Mouse (Mus musculus) liver, embryonic 14.5 days (tissue): ENCODE measurements around the gene Aurka. TPM values are rescaled to one million over a fixed set of nuclear protein-coding genes. Genes with fewer than 3 reads are reported as not detected.

Experiments
- ATAC-seq: fragments of 200-750 bp; cut with Nextera tagmentation; 2 replicates; pipeline ENCODE4 v1.8.0; 2017; ENCODE audit warnings: moderate number of reproducible peaks, mild to moderate bottlenecking, moderate library complexity; ENCODE audit not compliant: insufficient read depth
- DNase-seq, 3 experiments: peaks; one replicate each; pipeline ENCODE4 v3.0.0-alpha.2; 2012 to 2013; ENCODE audit warnings: low read depth in 3 of 3, low spot score in 3 of 3
- H3K27ac ChIP-seq: fragments of 300-500 bp; sonication (generic); 2 replicates; pipeline ENCODE4 v1.5.1; 2014; ENCODE audit warnings: moderate library complexity, mild to moderate bottlenecking, control low read depth, inconsistent platforms
- H3K27me3 ChIP-seq: fragments of 300-500 bp; sonication (generic); 2 replicates; pipeline ENCODE4 v1.6.1; 2014; ENCODE audit warnings: mild to moderate bottlenecking, low read length, moderate library complexity; ENCODE audit not compliant: control insufficient read depth, insufficient read depth
- H3K36me3 ChIP-seq: fragments of 300-500 bp; sonication (generic); replicated peaks from 2 replicates; pipeline ENCODE4 v1.6.1; 2014; ENCODE audit warnings: low read depth; ENCODE audit not compliant: control insufficient read depth, insufficient read depth
- H3K4me1 ChIP-seq, 2 experiments: fragments of 200-500 bp in 1 of 2; fragments of 300-500 bp in 1 of 2; sonication (generic) in 1 of 2; replicated peaks; 2 replicates each; pipeline ENCODE4 v1.6.1; 2012 to 2014; ENCODE audit warnings: antibody characterized with exemption in 1 of 2, inconsistent platforms in 1 of 2, low read length in 1 of 2; ENCODE audit not compliant: control insufficient read depth in 2 of 2, insufficient read depth in 2 of 2
- H3K4me2 ChIP-seq: fragments of 300-500 bp; sonication (generic); 2 replicates; pipeline ENCODE4 v1.6.1; 2014; ENCODE audit warnings: low read depth, mild to moderate bottlenecking, control low read depth, moderate library complexity
- H3K4me3 ChIP-seq, 2 experiments: fragments of 200-500 bp in 1 of 2; fragments of 300-500 bp in 1 of 2; sonication (generic) in 1 of 2; 2 replicates each; pipeline ENCODE4 v1.5.1; 2012 to 2014; ENCODE audit warnings: low read depth in 2 of 2, low read length in 2 of 2, mild to moderate bottlenecking in 2 of 2, control low read depth in 1 of 2, inconsistent platforms in 1 of 2, moderate library complexity in 1 of 2; ENCODE audit not compliant: insufficient read depth in 1 of 2
- H3K9ac ChIP-seq: fragments of 300-500 bp; sonication (generic); replicated peaks from 2 replicates; pipeline ENCODE4 v1.6.1; 2014; ENCODE audit warnings: mild to moderate bottlenecking, control low read depth, moderate library complexity
- H3K9me3 ChIP-seq: fragments of 300-500 bp; sonication (generic); 2 replicates; pipeline ENCODE4 v1.6.1; 2016; ENCODE audit warnings: low read length, mixed read lengths; ENCODE audit not compliant: control insufficient read depth
- CTCF ChIP-seq: IDR thresholded peaks from 2 replicates; pipeline ENCODE4 v1.5.1; 2016; ENCODE audit warnings: antibody characterized with exemption, low read depth, control low read depth
- EP300 ChIP-seq: IDR thresholded peaks from 2 replicates; pipeline ENCODE4 v1.6.1; 2016; ENCODE audit warnings: antibody characterized with exemption, low read depth
- WGBS: fragments of 180-500 bp; shearing (Covaris S2); extraction: QIAGEN DNeasy Blood & Tissue Kit; methylation state at CpG from one replicate; pipeline ENCODE4 v1.1.7; 2014; ENCODE audit not compliant: insufficient replicate concordance; 5-methylcytosine and 5-hydroxymethylcytosine counted together
- polyA plus RNA-seq, 2 experiments: library from polyadenylated mRNA; depleted of rRNA in 1 of 2; stranded (reverse) in 1 of 2; unstranded in 1 of 2; fragments of >200 nt; fragmentation: Nextera tagmentation in 1 of 2; extraction: Ambion mirVana in 1 of 2; gene quantifications; 2 replicates each; pipeline versions ENCODE4 v1.2.1 to v1.2.3; 2012 to 2014

The Aurka gene
- polyA plus RNA-seq, 2 experiments, result 64.4 to 131 TPM

GRCm38 (mm10) chr2:172413273-172413672 is 42.9 kb upstream of the Aurka start:
- 22% methylated on average over 4 of the region's 4 CpGs for WGBS
- no peaks in the 10 kb centered on the region for H3K9me3 ChIP-seq
- no peak overlapping the region for H3K4me3 ChIP-seq
- peak; percentile 26; the same call in 1 of the 2 replicates for ATAC-seq
- no peak overlapping the region for H3K27ac ChIP-seq
- no peaks in the 10 kb centered on the region for H3K27me3 ChIP-seq
- peaks cover 0 to 14% of the 10 kb centered on the region in 2 experiments; a peak in 2 of 4 replicates for H3K4me1 ChIP-seq
- no peaks in the 10 kb centered on the region for H3K36me3 ChIP-seq
- no peak overlapping the region for H3K4me2 ChIP-seq
- no peak for DNase-seq
- H3K9ac ChIP-seq, result no peak overlapping the region
- TF ChIP-seq CTCF (no peak), EP300 (no peak)

- TF ChIP-seq EP300 (no peak), CTCF (no peak)
- 10% methylated on average over 9 of the region's 9 CpGs for WGBS
Observed at GRCm38 (mm10) chr2:172412454-172412853, 42.1 kb upstream of the Aurka start.

GRCm38 (mm10) chr2:172411091-172411490 is 40.8 kb upstream of the Aurka start:
- 78% methylated on average over 11 of the region's 11 CpGs for WGBS
- ATAC-seq, result no peak
- no peaks in the 10 kb centered on the region for H3K27me3 ChIP-seq

More at GRCm38 (mm10) chr2:172412454-172412853, 42.1 kb upstream of the Aurka start:
- no peaks in the 10 kb centered on the region for H3K36me3 ChIP-seq
- H3K4me3 ChIP-seq, result no peak overlapping the region
- H3K27ac ChIP-seq, result no peak overlapping the region
- H3K9ac ChIP-seq, result no peak overlapping the region
- no peaks in the 10 kb centered on the region for H3K27me3 ChIP-seq
- H3K4me2 ChIP-seq, result no peak overlapping the region
- H3K9me3 ChIP-seq, result no peaks in the 10 kb centered on the region
- DNase-seq, result no peak
- ATAC-seq, result peak; percentile 34; the same call in 1 of the 2 replicates
- peaks cover 0 to 14% of the 10 kb centered on the region in 2 experiments; a peak in 2 of 4 replicates for H3K4me1 ChIP-seq

GRCm38 (mm10) chr2:172410686-172411085 is 40.4 kb upstream of the Aurka start:
- Histone ChIP-seq H3K9me3 (no peaks in the 10 kb centered on the region), H3K27ac (no peak overlapping the region), H3K4me1 (peaks cover 0 to 14% of the 10 kb centered on the region in 2 experiments; a peak in 2 of 4 replicates), H3K4me2 (no peak overlapping the region), H3K27me3 (no peaks in the 10 kb centered on the region), H3K4me3 (no peak overlapping the region), H3K9ac (no peak overlapping the region), H3K36me3 (no peaks in the 10 kb centered on the region)
- no peak for DNase-seq
- TF ChIP-seq CTCF, result no peak
- TF ChIP-seq EP300, result no peak
- WGBS, result 54% methylated on average over 2 of the region's 2 CpGs
- no peak for ATAC-seq

More at GRCm38 (mm10) chr2:172411091-172411490, 40.8 kb upstream of the Aurka start:
- no peak for TF ChIP-seq EP300
- no peak for TF ChIP-seq CTCF
- Histone ChIP-seq H3K4me1 (peaks cover 0 to 14% of the 10 kb centered on the region in 2 experiments; a peak in 2 of 4 replicates), H3K4me2 (no peak overlapping the region), H3K4me3 (no peak overlapping the region), H3K36me3 (no peaks in the 10 kb centered on the region), H3K27ac (no peak overlapping the region), H3K9ac (no peak overlapping the region), H3K9me3 (no peaks in the 10 kb centered on the region)
- no peak for DNase-seq

DNA sequence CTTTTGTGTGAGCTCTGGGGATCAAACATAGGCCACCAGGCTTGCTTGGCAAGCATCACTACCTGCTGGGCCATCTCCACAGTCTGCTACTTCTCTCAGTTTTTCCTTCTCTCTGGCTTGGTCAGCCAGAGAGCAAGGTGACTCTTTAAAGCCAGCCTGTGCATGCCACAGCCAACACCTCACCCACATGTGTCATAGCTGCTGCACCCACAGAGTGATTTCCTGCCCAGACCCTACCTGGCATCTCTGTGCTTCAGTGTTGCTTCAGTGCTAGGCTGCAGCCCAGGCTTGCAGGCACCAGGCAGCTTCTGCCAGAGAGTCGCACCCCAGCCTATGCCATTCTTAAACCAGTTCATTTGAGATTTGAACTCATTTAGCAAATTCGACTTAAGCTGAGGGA is 37.2 kb upstream of the Aurka start:
- DNase-seq, result no peak
- no peak overlapping the region for H3K9ac ChIP-seq
- ATAC-seq, result no peak
- no peak overlapping the region for H3K27ac ChIP-seq
- no peak overlapping the region for H3K4me2 ChIP-seq
- no peaks in the 10 kb centered on the region for H3K27me3 ChIP-seq
- WGBS, result 53% methylated on average over 2 of the region's 2 CpGs
- H3K4me3 ChIP-seq, result no peak overlapping the region
- no peaks in the 10 kb centered on the region for H3K9me3 ChIP-seq
- H3K4me1 ChIP-seq, result peaks cover 0 to 2% of the 10 kb centered on the region in 2 experiments; a peak in 1 of 4 replicates
- no peaks in the 10 kb centered on the region for H3K36me3 ChIP-seq
- TF ChIP-seq EP300 (no peak), CTCF (no peak)
